Mouse (Mus musculus) cortical plate, adult 2 months (tissue): ENCODE data around the gene Kifc3.

Experiments
- CTCF ChIP-seq: fragments of 200-500 bp; IDR thresholded peaks from 2 replicates; pipeline ENCODE4 v1.5.1; 2011; ENCODE audit warnings: mild to moderate bottlenecking, control low read depth, low read length; ENCODE audit not compliant: insufficient read depth; ENCODE audit errors: extremely low read depth
- POLR2A ChIP-seq: fragments of 200-500 bp; IDR thresholded peaks from 2 replicates; pipeline ENCODE4 v1.6.1; 2011; ENCODE audit warnings: mild to moderate bottlenecking, low read length, control low read depth; ENCODE audit not compliant: insufficient read depth; ENCODE audit errors: extremely low read depth

GRCm38 (mm10) chr8:95243853-95244252, 41.2 kb upstream of the Kifc3 start:
- no peak for TF ChIP-seq CTCF
- no peak for TF ChIP-seq POLR2A
